Mouse (Mus musculus) limb, embryonic 12.5 days (tissue): ENCODE measurements around the gene Ednrb. TPM values are rescaled to one million over a fixed set of nuclear protein-coding genes. Genes with fewer than 3 reads are reported as not detected.

Experiments
- ATAC-seq: fragments of 200-750 bp; cut with Nextera tagmentation; 2 replicates; pipeline ENCODE4 v1.8.0; 2017; ENCODE audit warnings: low read depth, moderate TSS enrichment; ENCODE audit not compliant: insufficient number of reproducible peaks, insufficient read depth, low FRiP score, low TSS enrichment
- H3K27ac ChIP-seq: fragments of 300-500 bp; sonication (generic); 2 replicates; pipeline ENCODE4 v1.5.1; 2016; ENCODE audit warnings: mild to moderate bottlenecking, moderate library complexity
- H3K27me3 ChIP-seq: fragments of 300-500 bp; sonication (generic); 2 replicates; pipeline ENCODE4 v1.6.1; 2016; ENCODE audit warnings: mild to moderate bottlenecking, moderate library complexity
- H3K36me3 ChIP-seq: fragments of 300-500 bp; sonication (generic); 2 replicates; pipeline ENCODE4 v1.6.1; 2016; ENCODE audit warnings: mild to moderate bottlenecking, moderate library complexity
- H3K4me1 ChIP-seq: fragments of 300-500 bp; sonication (generic); replicated peaks from 2 replicates; pipeline ENCODE4 v1.6.1; 2016
- H3K4me2 ChIP-seq: fragments of 300-500 bp; sonication (generic); 2 replicates; pipeline ENCODE4 v1.6.1; 2016; ENCODE audit warnings: mild to moderate bottlenecking, moderate library complexity
- H3K4me3 ChIP-seq: fragments of 300-500 bp; sonication (generic); replicated peaks from 2 replicates; pipeline ENCODE4 v1.5.1; 2016; ENCODE audit warnings: mild to moderate bottlenecking
- H3K9ac ChIP-seq: fragments of 300-500 bp; sonication (generic); replicated peaks from 2 replicates; pipeline ENCODE4 v1.6.1; 2016; ENCODE audit warnings: mild to moderate bottlenecking, moderate library complexity
- H3K9me3 ChIP-seq: fragments of 300-500 bp; sonication (generic); 2 replicates; pipeline ENCODE4 v1.6.1; 2016; ENCODE audit warnings: mild to moderate bottlenecking, moderate library complexity
- WGBS: fragments of 180-500 bp; shearing (Covaris S2); methylation state at CpG from one replicate; pipeline ENCODE4 v1.1.7; 2016; 5-methylcytosine and 5-hydroxymethylcytosine counted together
- polyA plus RNA-seq: library from polyadenylated mRNA; unstranded; fragments of >200 nt; fragmentation: Nextera tagmentation; extraction: Ambion mirVana; gene quantifications from 2 replicates; pipeline ENCODE4 v1.2.1, GENCODE M21; 2016

Ednrb gene
- polyA plus RNA-seq, 1 experiment from 2014 or later, result 10.5 TPM

- no peak overlapping the region for H3K27ac ChIP-seq
- H3K9me3 ChIP-seq, result no peaks in the 10 kb centered on the region
- no peaks in the 10 kb centered on the region for H3K36me3 ChIP-seq
- H3K4me1 ChIP-seq, result peaks cover 20% of the 10 kb centered on the region
- ATAC-seq, result no peak
- H3K4me3 ChIP-seq, result no peak overlapping the region
- 6% methylated on average over 1 of the region's 1 CpGs for WGBS
- H3K27me3 ChIP-seq, result 0 out of 2 replicates have a peak, but pooled peaks cover 3% of the 10 kb centered on the region
- H3K9ac ChIP-seq, result no peak overlapping the region
- no peak overlapping the region for H3K4me2 ChIP-seq
Observed at GRCm38 (mm10) chr14:103822590-103822989, 21.6 kb downstream of the Ednrb start.

- Histone ChIP-seq H3K36me3 (no peaks in the 10 kb centered on the region), H3K4me1 (0 out of 2 replicates have a peak, but pooled peaks cover 5% of the 10 kb centered on the region), H3K9me3 (no peaks in the 10 kb centered on the region), H3K4me2 (peak overlapping the region; percentile 41), H3K27ac (no peak overlapping the region), H3K27me3 (peaks cover 3% of the 10 kb centered on the region; the same call in 1 of the 2 replicates), H3K9ac (no peak overlapping the region), H3K4me3 (no peak overlapping the region)
- no peak for ATAC-seq
- 49% methylated on average over 25 of the region's 25 CpGs for WGBS
Observed at GRCm38 (mm10) chr14:103816637-103817308, 27.4 kb downstream of the Ednrb start.

- H3K9me3 ChIP-seq, result no peaks in the 10 kb centered on the region
- peaks cover 3% of the 10 kb centered on the region; the same call in 1 of the 2 replicates for H3K27me3 ChIP-seq
- H3K4me1 ChIP-seq, result 0 out of 2 replicates have a peak, but pooled peaks cover 5% of the 10 kb centered on the region
- no peak overlapping the region for H3K4me2 ChIP-seq
- 67% methylated on average over 16 of the region's 16 CpGs for WGBS
- no peak overlapping the region for H3K4me3 ChIP-seq
- H3K27ac ChIP-seq, result no peak overlapping the region
- ATAC-seq, result no peak
- no peak overlapping the region for H3K9ac ChIP-seq
- no peaks in the 10 kb centered on the region for H3K36me3 ChIP-seq
Observed at GRCm38 (mm10) chr14:103815542-103815941, 28.7 kb downstream of the Ednrb start.

GRCm38 (mm10) chr14:103814015-103814691 lies 30.0 kb downstream of the Ednrb start:
- no peak overlapping the region for H3K4me3 ChIP-seq
- no peaks in the 10 kb centered on the region for H3K9me3 ChIP-seq
- no peak overlapping the region for H3K9ac ChIP-seq
- H3K27ac ChIP-seq, result no peak overlapping the region
- H3K36me3 ChIP-seq, result no peaks in the 10 kb centered on the region
- H3K4me2 ChIP-seq, result no peak overlapping the region
- no peak for ATAC-seq
- peaks cover 3% of the 10 kb centered on the region; the same call in 1 of the 2 replicates for H3K27me3 ChIP-seq
- 66% methylated on average over 10 of the region's 10 CpGs for WGBS
- H3K4me1 ChIP-seq, result 0 out of 2 replicates have a peak, but pooled peaks cover 5% of the 10 kb centered on the region

- Histone ChIP-seq H3K36me3 (no peaks in the 10 kb centered on the region), H3K9ac (no peak overlapping the region), H3K4me3 (no peak overlapping the region), H3K27me3 (no peaks in the 10 kb centered on the region; the same call in 1 of the 2 replicates), H3K9me3 (no peaks in the 10 kb centered on the region), H3K4me1 (0 out of 2 replicates have a peak, but pooled peaks cover 5% of the 10 kb centered on the region), H3K27ac (no peak overlapping the region), H3K4me2 (no peak overlapping the region)
- ATAC-seq, result no peak
- WGBS, result 73% methylated on average over 3 of the region's 3 CpGs
Observed at GRCm38 (mm10) chr14:103813246-103813645, 31.0 kb downstream of the Ednrb start.

GRCm38 (mm10) chr14:103811291-103811690 lies 32.9 kb downstream of the Ednrb start:
- H3K9ac ChIP-seq, result no peak overlapping the region
- WGBS, result 90% methylated on average over 7 of the region's 7 CpGs
- no peak overlapping the region for H3K4me3 ChIP-seq
- H3K27me3 ChIP-seq, result no peaks in the 10 kb centered on the region; the same call in 1 of the 2 replicates
- no peaks in the 10 kb centered on the region for H3K9me3 ChIP-seq
- no peak overlapping the region for H3K4me2 ChIP-seq
- no peaks in the 10 kb centered on the region for H3K36me3 ChIP-seq
- H3K27ac ChIP-seq, result no peak overlapping the region
- no peak for ATAC-seq
- H3K4me1 ChIP-seq, result no peaks in the 10 kb centered on the region

- ATAC-seq, result no peak
- no peaks in the 10 kb centered on the region for H3K9me3 ChIP-seq
- no peak overlapping the region for H3K4me2 ChIP-seq
- no peaks in the 10 kb centered on the region for H3K27me3 ChIP-seq
- 77% methylated on average over 4 of the region's 4 CpGs for WGBS
- H3K4me3 ChIP-seq, result no peak overlapping the region
- no peaks in the 10 kb centered on the region for H3K4me1 ChIP-seq
- no peak overlapping the region for H3K9ac ChIP-seq
- no peak overlapping the region for H3K27ac ChIP-seq
- H3K36me3 ChIP-seq, result no peaks in the 10 kb centered on the region
Observed at GRCm38 (mm10) chr14:103803907-103804659, 40.1 kb downstream of the Ednrb start.

- no peak overlapping the region for H3K4me3 ChIP-seq
- H3K27me3 ChIP-seq, result no peaks in the 10 kb centered on the region
- H3K9ac ChIP-seq, result no peak overlapping the region
- no peaks in the 10 kb centered on the region for H3K9me3 ChIP-seq
- WGBS, result 72% methylated on average over 3 of the region's 3 CpGs
- no peaks in the 10 kb centered on the region for H3K4me1 ChIP-seq
- H3K36me3 ChIP-seq, result no peaks in the 10 kb centered on the region
- H3K4me2 ChIP-seq, result no peak overlapping the region
- no peak for ATAC-seq
- H3K27ac ChIP-seq, result no peak overlapping the region
Observed at GRCm38 (mm10) chr14:103797123-103797522, 47.1 kb downstream of the Ednrb start.

GRCm38 (mm10) chr14:103795591-103795990 lies 48.6 kb downstream of the Ednrb start:
- H3K36me3 ChIP-seq, result no peaks in the 10 kb centered on the region
- H3K9ac ChIP-seq, result no peak overlapping the region
- ATAC-seq, result no peak
- H3K27ac ChIP-seq, result no peak overlapping the region
- no peak overlapping the region for H3K4me2 ChIP-seq
- no peaks in the 10 kb centered on the region for H3K9me3 ChIP-seq
- H3K27me3 ChIP-seq, result no peaks in the 10 kb centered on the region
- no peak overlapping the region for H3K4me3 ChIP-seq
- H3K4me1 ChIP-seq, result no peaks in the 10 kb centered on the region
- 78% methylated on average over 1 of the region's 1 CpGs for WGBS

- Histone ChIP-seq H3K27me3 (no peaks in the 10 kb centered on the region), H3K9ac (no peak overlapping the region), H3K4me1 (no peaks in the 10 kb centered on the region), H3K9me3 (no peaks in the 10 kb centered on the region), H3K36me3 (no peaks in the 10 kb centered on the region), H3K27ac (no peak overlapping the region), H3K4me2 (no peak overlapping the region), H3K4me3 (no peak overlapping the region)
- WGBS, result 74% methylated on average over 5 of the region's 5 CpGs
- ATAC-seq, result no peak
Observed at GRCm38 (mm10) chr14:103793409-103793808, 50.8 kb downstream of the Ednrb start.

GRCm38 (mm10) chr14:103792726-103793125 lies 51.5 kb downstream of the Ednrb start:
- H3K36me3 ChIP-seq, result no peaks in the 10 kb centered on the region
- no peak overlapping the region for H3K27ac ChIP-seq
- no peak overlapping the region for H3K4me3 ChIP-seq
- H3K9me3 ChIP-seq, result no peaks in the 10 kb centered on the region
- H3K4me2 ChIP-seq, result no peak overlapping the region
- no peak overlapping the region for H3K9ac ChIP-seq
- no peaks in the 10 kb centered on the region for H3K4me1 ChIP-seq
- 41% methylated on average over 1 of the region's 1 CpGs for WGBS
- ATAC-seq, result no peak
- H3K27me3 ChIP-seq, result no peaks in the 10 kb centered on the region
